Mouse (Mus musculus): ENCODE measurements at regions not wholly inside any gene's neighbourhood (a gene's known extent, or its start where the extent isn't known, plus 50 kb on each side); places are given as distances from the start of the nearest gene placed in this dataset.
"Not testable (repeated sequence)": the region's sequence is repeated elsewhere in the genome, so short reads cannot be mapped to it uniquely, and the experiment has no call there.

DNA sequence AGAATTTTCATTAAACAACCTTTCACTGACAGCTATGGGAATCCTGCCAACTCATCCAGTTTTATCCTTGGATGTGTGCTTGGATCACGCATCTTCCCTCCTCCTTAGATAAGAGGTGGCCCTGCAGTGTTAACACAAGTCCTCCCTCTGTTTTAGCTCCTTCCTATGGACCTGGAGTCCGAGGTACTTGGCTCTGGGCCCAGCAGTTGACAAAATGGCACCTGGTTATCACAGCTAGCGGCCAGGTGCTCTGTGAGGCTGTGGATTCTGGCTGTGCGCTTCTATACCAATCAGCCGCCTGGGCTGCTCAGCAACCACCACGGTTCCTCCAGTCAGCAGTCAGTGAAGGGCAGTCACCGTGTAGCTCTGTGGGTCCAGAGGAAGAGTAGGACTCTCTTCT lies 157.4 kb downstream of the Prdm2 start:
- DNase-seq (ENCODE audit: low spot score in 2 of 2): no peak

GRCm38 (mm10) chr4:143053029-143053428 lies 159.8 kb downstream of the Prdm2 start:
- no peak for DNase-seq (ENCODE audit: low spot score in 2 of 2)

DNA sequence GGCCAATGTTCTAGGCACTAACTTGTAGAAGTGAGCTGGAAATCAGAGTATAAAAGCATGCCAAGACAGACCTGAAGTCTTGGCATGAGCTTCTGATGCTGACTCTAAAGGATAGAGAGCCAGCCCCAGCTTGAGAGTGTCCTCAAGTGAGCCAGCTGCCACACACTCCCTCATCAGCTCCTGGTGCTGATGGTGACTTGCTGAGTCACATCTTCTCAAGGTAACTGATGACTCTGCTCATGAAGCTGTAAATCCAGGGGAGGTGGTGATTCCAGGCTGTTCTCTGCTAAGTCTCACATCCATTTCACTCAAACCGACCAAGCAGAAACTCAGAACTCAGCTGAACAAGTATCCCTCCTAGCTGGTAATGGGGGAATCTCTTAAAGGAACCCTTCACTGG lies 161.6 kb downstream of the Prdm2 start:
- DNase-seq (ENCODE audit: low spot score in 2 of 2): no peak

DNA sequence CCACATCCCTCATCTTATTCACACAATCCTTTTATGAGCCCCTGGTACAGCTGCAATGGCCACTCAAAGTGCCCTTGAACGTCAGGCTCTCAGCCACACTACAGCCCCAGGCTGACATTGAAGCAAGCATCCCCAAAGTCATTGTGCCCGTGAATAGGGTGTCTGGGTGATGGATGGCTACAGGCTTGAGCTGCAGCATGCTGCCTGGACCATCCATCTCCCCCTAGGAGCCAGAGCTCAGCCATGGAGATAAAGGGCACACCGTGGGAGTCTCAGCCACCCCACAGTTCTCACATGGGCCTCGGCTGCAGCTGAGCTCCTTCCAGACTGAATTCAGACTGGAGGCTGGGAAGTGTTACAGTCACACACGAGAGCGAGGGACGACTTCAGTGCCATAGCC lies 167.6 kb downstream of the Prdm2 start:
- DNase-seq (ENCODE audit: low spot score in 2 of 2): no peak

DNA sequence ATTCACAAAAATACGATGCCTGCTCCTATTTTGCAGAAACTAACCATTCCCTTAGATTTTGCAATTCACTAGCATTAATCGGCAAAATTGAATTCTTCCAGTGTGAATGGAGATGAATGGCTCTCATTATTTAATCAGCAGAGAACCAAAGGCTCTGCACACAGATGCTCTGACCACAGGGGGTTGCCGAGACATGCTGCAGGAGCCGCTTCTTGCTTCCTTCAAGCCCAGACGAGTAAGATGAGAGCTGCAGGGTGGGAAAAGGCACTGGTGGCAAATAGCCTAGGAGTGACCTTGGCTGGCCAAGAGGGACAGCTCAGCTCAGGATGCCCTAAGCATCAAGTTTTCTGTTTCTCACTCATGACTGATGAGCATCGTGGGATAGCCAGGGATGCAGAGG lies 170.0 kb downstream of the Prdm2 start:
- DNase-seq (ENCODE audit: low spot score in 2 of 2): no peak

GRCm38 (mm10) chr4:143038626-143039025 lies 174.2 kb downstream of the Prdm2 start:
- no peak for DNase-seq (ENCODE audit: low spot score in 2 of 2)

DNA sequence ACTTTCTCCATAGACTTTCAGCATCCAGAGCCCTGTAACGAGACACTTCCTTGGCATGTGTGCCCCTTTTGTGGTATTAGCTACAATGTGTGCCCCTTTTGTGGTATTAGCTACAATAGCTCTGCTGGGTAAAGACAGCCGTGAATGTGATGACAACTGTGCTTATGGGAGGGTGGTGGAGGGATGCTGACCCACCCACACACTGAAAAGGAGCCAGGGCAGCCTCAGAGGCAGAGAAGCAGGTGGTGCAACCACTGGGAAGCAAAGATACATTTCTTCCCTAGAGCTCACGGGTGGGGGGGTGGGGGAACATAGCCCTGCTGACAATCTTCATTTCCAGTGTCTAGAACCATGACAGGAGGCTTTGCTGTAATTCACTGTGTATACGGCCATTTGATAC lies 176.1 kb downstream of the Prdm2 start:
- no peak for DNase-seq (ENCODE audit: low spot score in 2 of 2)

GRCm38 (mm10) chr4:143035089-143035488 lies 177.7 kb downstream of the Prdm2 start:
- not testable (repeated sequence) for DNase-seq (ENCODE audit: low spot score in 2 of 2)

GRCm38 (mm10) chr4:143034324-143034723 lies 178.5 kb downstream of the Prdm2 start:
- not testable (repeated sequence) for DNase-seq (ENCODE audit: low spot score in 2 of 2)

GRCm38 (mm10) chr4:143029813-143030212 lies 183.0 kb downstream of the Prdm2 start:
- DNase-seq (ENCODE audit: low spot score in 2 of 2): not testable (repeated sequence)

- DNase-seq (ENCODE audit: low spot score in 2 of 2): peak; percentile 70 to 80
These were observed 185.5 kb downstream of the Prdm2 start for GRCm38 (mm10) chr4:143027292-143027691.

DNA sequence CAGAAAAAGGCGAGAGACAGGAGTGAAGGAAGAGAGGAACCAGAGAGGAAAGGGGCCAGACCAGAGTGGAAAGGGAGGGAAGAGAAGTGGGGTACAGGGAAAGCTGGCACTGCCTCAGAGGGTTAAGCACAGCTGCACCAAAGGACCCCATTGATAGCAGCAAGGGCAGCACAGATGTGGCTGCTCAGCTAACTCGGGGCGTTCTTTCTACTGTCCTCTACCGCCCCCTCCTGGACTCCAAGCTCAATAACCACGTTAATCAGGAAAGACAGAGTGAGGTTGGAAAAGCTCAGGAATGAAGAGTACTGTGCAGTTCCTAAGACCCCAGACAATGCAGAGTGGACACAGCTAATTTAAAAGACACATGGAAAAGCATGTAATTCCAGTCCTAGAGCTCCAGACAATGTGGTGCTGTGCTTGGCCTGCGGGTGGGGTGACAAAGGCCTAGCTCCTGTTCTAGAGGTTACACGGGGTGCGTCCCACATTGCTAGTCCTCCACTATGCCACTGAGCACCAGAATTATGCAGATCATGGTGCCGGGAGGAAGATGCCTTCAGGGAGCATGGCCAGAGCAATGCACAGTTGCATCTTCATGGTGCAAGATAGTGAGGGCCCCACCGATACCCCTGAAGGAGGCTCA lies 191.4 kb downstream of the Prdm2 start:
- peak; percentile 52 to 72 for DNase-seq (ENCODE audit: low spot score in 2 of 2)

DNA sequence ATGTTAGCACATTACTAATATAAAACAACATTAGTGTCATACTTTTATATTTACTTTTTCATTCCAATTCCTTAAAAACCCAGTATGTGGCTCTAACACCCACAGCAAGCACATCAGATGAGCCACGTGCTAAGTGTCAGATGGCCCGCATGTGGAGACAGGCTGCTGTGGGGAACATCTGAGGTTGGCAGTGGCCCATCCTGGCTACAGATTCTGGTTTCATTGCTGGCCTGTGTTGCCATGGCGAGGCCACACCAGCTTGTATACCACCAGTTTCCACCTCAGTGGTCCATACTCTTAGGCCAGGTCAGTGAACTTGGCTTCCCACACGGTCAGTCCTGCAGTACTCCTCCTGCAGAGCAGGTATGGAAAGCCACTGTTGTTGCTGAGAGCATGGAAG lies 192.1 kb downstream of the Prdm2 start:
- DNase-seq (ENCODE audit: low spot score in 2 of 2): no peak

DNA sequence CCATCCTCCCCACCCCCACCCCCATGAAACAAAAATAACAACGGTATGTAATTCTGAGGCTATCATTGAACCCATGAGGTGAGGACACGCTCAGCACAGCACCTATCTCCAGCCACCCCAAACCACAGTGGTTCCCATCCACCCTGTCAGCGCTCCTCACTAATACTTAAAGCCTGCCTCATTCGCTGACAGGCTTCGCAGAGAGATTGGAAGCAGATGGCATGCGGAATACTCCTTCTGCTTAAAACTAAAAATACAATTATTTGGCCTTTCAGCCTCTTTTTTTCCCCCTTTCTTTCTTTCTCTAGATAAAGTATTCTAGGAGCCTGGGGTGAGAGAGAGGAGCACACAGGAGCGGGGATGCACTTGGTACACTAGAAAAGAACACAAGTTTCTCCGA lies 199.9 kb downstream of the Prdm2 start:
- DNase-seq (ENCODE audit: low spot score in 2 of 2): no peak

DNA sequence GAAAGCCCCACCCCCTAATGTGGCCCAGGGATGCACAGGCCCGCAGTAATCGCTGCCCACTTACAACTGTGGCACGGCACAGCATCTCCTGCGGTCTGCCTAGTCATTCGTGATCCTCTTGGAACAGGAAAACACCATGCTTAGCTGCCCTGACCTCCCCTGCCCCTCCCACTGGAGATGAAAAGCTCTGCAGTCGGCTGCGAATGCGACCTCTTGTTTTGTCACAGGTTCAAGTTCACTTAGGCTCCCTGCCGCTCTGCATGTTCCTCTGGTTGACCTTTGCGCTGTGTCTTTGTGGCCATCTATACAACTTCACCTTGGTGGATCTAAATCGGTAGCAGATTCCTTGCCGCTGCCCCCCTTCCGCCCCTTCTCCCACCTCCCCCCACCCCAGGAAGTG lies 210.8 kb downstream of the Prdm2 start:
- no peak for DNase-seq (ENCODE audit: low spot score in 2 of 2)

DNA sequence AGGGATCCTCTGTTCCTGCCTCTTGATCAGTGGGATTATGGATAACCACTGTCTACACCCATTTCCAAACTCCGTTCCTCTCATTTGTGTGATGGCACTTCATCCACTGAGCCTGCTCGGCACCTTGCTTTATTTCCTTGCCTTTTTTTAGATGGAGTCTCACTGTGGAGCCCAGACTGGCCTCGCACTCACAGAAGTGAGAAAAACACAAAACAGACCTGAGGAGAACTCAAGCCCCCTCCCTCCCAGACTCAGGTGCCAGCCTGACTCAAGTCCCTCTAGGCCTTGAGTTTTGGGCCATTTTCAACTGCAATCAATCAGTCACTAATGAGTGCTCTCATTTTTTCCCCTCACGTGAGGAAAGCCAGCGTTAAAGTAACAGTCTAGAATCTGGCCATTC lies 211.3 kb downstream of the Prdm2 start:
- DNase-seq (ENCODE audit: low spot score in 2 of 2): no peak

DNA sequence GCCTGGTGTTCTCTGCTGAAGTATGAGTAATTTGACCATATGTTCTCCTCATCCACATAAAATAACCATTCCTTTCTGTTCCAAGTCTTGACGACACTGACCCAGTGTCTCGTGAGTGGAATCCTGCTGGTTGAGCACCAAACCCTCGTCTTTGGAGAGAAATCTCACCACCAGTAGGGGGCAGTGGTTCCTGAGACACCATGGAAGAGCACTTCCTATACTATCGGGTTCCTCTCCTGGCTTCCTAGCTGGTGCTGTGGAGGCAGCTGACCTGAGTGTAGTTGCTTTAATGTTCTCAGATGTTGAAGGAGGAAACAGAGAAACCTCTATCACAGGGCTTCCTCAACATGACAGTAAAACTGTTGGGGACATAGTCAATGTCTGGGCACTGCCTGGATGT lies 216.4 kb downstream of the Prdm2 start:
- no peak for DNase-seq (ENCODE audit: low spot score in 2 of 2)

DNA sequence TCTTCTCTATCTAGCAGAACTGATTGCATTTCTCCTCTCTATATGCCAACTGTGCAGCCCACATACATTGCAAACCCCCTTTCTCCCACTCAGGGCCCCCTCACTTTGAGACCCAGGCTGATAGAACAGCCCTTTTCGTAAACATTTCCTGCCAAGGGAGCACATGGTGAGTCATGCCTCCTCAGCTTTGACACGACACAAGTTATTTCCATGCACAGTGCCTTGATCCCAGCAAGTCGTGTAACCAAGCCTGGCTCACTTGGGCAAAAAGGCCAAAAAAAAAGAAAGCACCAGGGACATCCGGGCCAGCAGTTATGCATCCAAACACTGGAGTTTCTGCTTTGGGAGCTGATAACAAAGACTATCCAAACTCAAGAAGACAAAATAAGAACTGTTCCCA lies 221.4 kb downstream of the Prdm2 start:
- no peak for DNase-seq (ENCODE audit: low spot score in 2 of 2)

- no peak for DNase-seq (ENCODE audit: low spot score in 2 of 2)
These were observed 223.6 kb downstream of the Prdm2 start for GRCm38 (mm10) chr4:142989175-142989574.

DNA sequence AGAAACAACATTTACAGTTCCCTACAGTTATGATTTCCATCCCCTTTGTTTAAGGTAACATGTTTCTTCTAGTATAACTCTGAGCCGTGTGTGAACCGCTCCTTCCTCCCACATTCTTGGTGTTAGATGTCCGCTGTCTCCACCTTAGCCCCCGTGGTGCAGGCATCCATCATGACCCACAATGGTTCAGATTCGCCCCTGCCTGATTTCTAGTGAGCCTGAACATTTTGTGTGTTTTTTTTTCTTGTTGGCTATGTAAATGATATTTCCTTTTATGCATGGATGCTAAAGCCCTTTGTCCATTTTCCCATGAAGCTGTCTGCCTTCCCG lies 229.5 kb downstream of the Prdm2 start:
- no peak for DNase-seq (ENCODE audit: low spot score in 2 of 2)

DNA sequence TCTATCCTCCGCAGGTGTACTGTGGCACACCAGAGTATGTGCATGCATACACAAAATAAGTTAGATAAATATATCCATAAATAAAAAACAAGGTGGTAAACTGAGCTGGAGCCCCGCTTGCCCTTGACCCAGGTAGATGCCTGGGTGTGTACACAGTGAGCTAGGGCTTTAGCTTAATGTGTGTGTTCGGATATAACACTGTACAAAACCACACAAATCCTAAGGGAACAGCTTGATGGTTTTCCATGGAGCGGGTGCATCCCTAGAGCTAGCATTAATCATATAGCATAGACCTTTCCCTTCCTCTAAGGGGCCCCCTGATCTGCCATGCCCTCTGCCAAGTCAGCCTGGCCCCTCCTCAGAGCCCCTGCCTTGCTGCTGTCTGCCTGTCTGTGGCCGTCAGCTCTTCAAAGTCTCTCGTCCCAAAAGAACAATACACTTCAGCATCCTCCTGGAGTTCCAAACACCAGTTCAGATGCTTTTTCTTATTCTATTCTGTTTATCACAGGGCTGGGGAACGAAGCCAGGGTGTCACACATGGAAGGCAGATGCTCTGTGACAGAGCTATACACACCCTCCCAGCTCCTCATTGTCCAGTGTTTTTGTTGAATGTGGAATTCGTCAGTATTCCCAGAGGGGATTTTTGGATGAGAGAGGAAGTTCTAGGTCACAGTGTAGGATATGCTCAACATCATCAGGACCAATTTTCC lies 230.1 kb downstream of the Prdm2 start:
- DNase-seq (ENCODE audit: low spot score in 2 of 2): no peak

DNA sequence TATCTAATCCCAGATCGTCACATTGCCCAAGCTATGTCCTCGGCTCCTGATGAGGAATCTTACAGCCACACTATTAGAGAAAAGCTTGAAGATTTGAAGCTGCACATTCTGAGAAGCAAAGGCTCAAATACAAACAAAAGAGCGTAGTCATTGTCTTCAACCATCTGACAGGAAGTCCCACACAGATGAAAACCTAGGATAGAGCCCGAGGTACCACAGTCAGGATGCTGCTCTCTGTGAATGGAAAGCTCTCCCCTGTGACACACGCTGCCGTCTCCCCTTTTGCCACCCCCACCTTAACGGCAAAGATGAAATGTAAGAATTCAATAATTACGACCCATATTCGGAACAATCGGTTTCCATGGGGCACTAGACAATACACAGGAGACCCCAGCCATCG lies 237.2 kb downstream of the Prdm2 start:
- no peak for DNase-seq (ENCODE audit: low spot score in 2 of 2)

DNA sequence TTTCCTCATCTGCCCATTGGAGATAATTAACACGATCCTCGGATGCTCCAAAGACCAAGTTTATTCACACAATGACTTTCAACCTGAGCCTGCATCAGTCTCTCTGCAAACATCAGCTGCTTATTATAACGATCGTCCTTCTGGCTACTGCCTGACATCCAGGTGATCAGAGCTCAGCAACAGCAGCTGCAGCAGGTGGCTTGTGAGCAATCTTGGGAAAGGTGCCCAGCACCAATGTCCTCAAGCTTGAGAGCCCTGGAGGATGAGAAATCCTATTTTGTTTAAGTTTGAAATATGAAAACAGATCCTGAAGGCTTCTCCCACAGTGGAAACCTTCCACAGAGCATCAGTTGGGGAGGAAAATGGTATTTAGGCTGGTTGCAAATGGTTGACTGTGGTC lies 242.8 kb downstream of the Prdm2 start:
- peak in 1 of 2 experiments; percentile 17 for DNase-seq (ENCODE audit: low spot score in 2 of 2)

- no peak for DNase-seq (ENCODE audit: low spot score in 2 of 2)
These were observed 245.2 kb downstream of the Prdm2 start for GRCm38 (mm10) chr4:142967604-142968003.
